In the genomic region with DNA sequence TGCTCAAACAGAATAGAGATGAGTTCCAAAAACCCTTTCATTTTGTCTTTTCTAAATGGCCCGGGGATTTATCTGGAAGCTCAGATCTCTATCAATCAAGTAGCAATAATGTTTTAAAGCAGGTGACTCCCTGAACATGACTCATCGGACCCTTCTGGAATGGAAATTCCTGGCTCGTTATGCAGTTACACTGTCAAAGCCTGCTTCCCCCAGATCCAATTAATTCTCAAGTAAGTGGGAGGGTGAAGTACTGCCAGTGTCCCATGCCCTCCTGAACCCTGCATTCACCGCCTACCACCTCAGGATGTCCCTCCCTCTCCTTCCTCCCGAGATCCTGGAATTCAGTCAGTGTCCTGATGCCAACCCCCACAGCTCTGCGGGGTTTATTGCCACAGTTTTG, we compare ENCODE assay signal across 13 mouse cellular contexts. TPM values are rescaled to one million over a fixed set of nuclear protein-coding genes. Genes with fewer than 3 reads are reported as not detected.
DNase-seq lines count a peak whose midpoint lies in the region; ATAC-seq lines count a peak whose summit lies in the region.
"Had no signal": no experiment of that assay in that cellular context is flagged by ENCODE, and none has a peak within 500 bp of the region (broad histone marks: within the 10 kb centered on the region; RNA-seq: fewer than 3 reads in every experiment).

No protein-coding gene starts in this region.

- H3K9me3 ChIP-seq in limb, embryonic 11.5 days (ENCODE audit: control insufficient read depth, low read length): no peaks in the 10 kb centered on the region
- no peaks in the 10 kb centered on the region for H3K9me3 ChIP-seq in limb, embryonic 10.5 days (replicated peaks)
- no peaks in the 10 kb centered on the region for H3K9me3 ChIP-seq in forebrain, embryonic 11.5 days (ENCODE audit: control insufficient read depth, low read length)
- no peaks in the 10 kb centered on the region for H3K9me3 ChIP-seq in kidney, embryonic 14.5 days (ENCODE audit: control insufficient read depth, low read length)
- no peaks in the 10 kb centered on the region for H3K9me3 ChIP-seq in midbrain, embryonic 15.5 days
- H3K9me3 ChIP-seq: liver, embryonic 13.5 days had no signal

- H3K4me3 ChIP-seq in limb, embryonic 11.5 days (ENCODE audit: low read depth, low read length): no peak overlapping the region
- no peak overlapping the region for H3K4me3 ChIP-seq in limb, embryonic 10.5 days
- no peak overlapping the region for H3K4me3 ChIP-seq in forebrain, embryonic 11.5 days (ENCODE audit: low read depth, low read length)
- H3K4me3 ChIP-seq in kidney, embryonic 14.5 days (ENCODE audit: low read length): no peak overlapping the region; the same call in 1 of the 2 replicates
- no peak overlapping the region for H3K4me3 ChIP-seq in midbrain, embryonic 15.5 days
- H3K4me3 ChIP-seq: erythroblast, embryonic 14.5 days; liver, embryonic 13.5 days had no signal

- H3K9ac ChIP-seq in limb, embryonic 11.5 days (ENCODE audit: low read length): no peak overlapping the region
- H3K9ac ChIP-seq in forebrain, embryonic 11.5 days (ENCODE audit: low read length): no peak overlapping the region
- no peak overlapping the region for H3K9ac ChIP-seq in kidney, embryonic 14.5 days (ENCODE audit: low read depth, low read length)
- no peak overlapping the region for H3K9ac ChIP-seq in midbrain, embryonic 15.5 days
- H3K9ac ChIP-seq: liver, embryonic 13.5 days had no signal

- no peak for DNase-seq in limb, embryonic 11.5 days (ENCODE audit: low spot score)
- DNase-seq in limb, embryonic 10.5 days (ENCODE audit: low spot score): no peak
- DNase-seq in forebrain, embryonic 11.5 days (ENCODE audit: low spot score): no peak
- no peak for DNase-seq in gastrocnemius, adult 18-20 months (ENCODE audit: low spot score)
- no peak for DNase-seq in left cerebral cortex, postnatal 25 days (ENCODE audit: low spot score in 2 of 2)
- no peak for DNase-seq in left cerebral cortex, adult 11 months (ENCODE audit: low spot score)
- DNase-seq: cerebellum, postnatal 14 days; liver, embryonic 13.5 days had no signal

- no peaks in the 10 kb centered on the region for H3K36me3 ChIP-seq in limb, embryonic 11.5 days (ENCODE audit: control insufficient read depth, insufficient read depth, low read length)
- no peaks in the 10 kb centered on the region for H3K36me3 ChIP-seq in limb, embryonic 10.5 days
- H3K36me3 ChIP-seq in forebrain, embryonic 11.5 days (ENCODE audit: control insufficient read depth, insufficient read depth, low read length): no peaks in the 10 kb centered on the region
- H3K36me3 ChIP-seq in kidney, embryonic 14.5 days (ENCODE audit: control insufficient read depth, insufficient read depth, low read length): no peaks in the 10 kb centered on the region
- no peaks in the 10 kb centered on the region for H3K36me3 ChIP-seq in midbrain, embryonic 15.5 days (replicated peaks)
- H3K36me3 ChIP-seq: liver, embryonic 13.5 days had no signal

- no peaks in the 10 kb centered on the region for H3K4me1 ChIP-seq in limb, embryonic 11.5 days (ENCODE audit: control insufficient read depth, insufficient read depth, low read length)
- peaks cover 11% of the 10 kb centered on the region for H3K4me1 ChIP-seq in limb, embryonic 10.5 days
- H3K4me1 ChIP-seq in forebrain, embryonic 11.5 days (replicated peaks; ENCODE audit: control insufficient read depth, insufficient read depth, low read length): peaks cover 8% of the 10 kb centered on the region; the same call in 1 of the 2 replicates
- peaks cover 22% of the 10 kb centered on the region for H3K4me1 ChIP-seq in kidney, embryonic 14.5 days (ENCODE audit: control insufficient read depth, insufficient read depth, low read length)
- peaks cover 10% of the 10 kb centered on the region for H3K4me1 ChIP-seq in midbrain, embryonic 15.5 days
- H3K4me1 ChIP-seq: liver, embryonic 13.5 days had no signal

- H3K4me2 ChIP-seq in limb, embryonic 11.5 days (ENCODE audit: low read depth, severe bottlenecking): no peak overlapping the region
- H3K4me2 ChIP-seq in forebrain, embryonic 11.5 days (ENCODE audit: low read depth, low read length, severe bottlenecking): no peak overlapping the region
- peak overlapping the region; percentile 5; the same call in 1 of the 2 replicates for H3K4me2 ChIP-seq in kidney, embryonic 14.5 days (replicated peaks; ENCODE audit: low read depth, low read length)
- peak overlapping the region; percentile 21; the same call in 1 of the 2 replicates for H3K4me2 ChIP-seq in midbrain, embryonic 15.5 days
- H3K4me2 ChIP-seq: heart, embryonic 11.5 days; liver, embryonic 13.5 days had no signal

- 34% methylated on average over 6 of the region's 6 CpGs for WGBS in limb, embryonic 11.5 days
- 37% methylated on average over 6 of the region's 6 CpGs for WGBS in limb, embryonic 10.5 days
- 18% methylated on average over 6 of the region's 6 CpGs for WGBS in forebrain, embryonic 11.5 days
- WGBS in kidney, embryonic 14.5 days: 6% methylated on average over 6 of the region's 6 CpGs
- 8% methylated on average over 6 of the region's 6 CpGs for WGBS in midbrain, embryonic 15.5 days

- intact Hi-C loops in left cerebral cortex, postnatal 25 days (cut with DNase I): no loop called here

- H3K27me3 ChIP-seq in limb, embryonic 11.5 days (ENCODE audit: control insufficient read depth, insufficient read depth, low read length): no peaks in the 10 kb centered on the region
- no peaks in the 10 kb centered on the region for H3K27me3 ChIP-seq in limb, embryonic 10.5 days (ENCODE audit: low read depth, poor library complexity, severe bottlenecking)
- no peaks in the 10 kb centered on the region for H3K27me3 ChIP-seq in forebrain, embryonic 11.5 days (ENCODE audit: control insufficient read depth, insufficient read depth, low read length)
- H3K27me3 ChIP-seq in kidney, embryonic 14.5 days (ENCODE audit: control insufficient read depth, insufficient read depth, low read length): no peaks in the 10 kb centered on the region
- H3K27me3 ChIP-seq in midbrain, embryonic 15.5 days (replicated peaks): no peaks in the 10 kb centered on the region
- H3K27me3 ChIP-seq: liver, embryonic 13.5 days had no signal

- no peak overlapping the region for H3K27ac ChIP-seq in limb, embryonic 11.5 days (replicated peaks; ENCODE audit: low read depth, low read length)
- H3K27ac ChIP-seq in limb, embryonic 10.5 days: no peak overlapping the region
- H3K27ac ChIP-seq in forebrain, embryonic 11.5 days (ENCODE audit: low read depth, low read length): no peak overlapping the region
- H3K27ac ChIP-seq in kidney, embryonic 14.5 days (ENCODE audit: low read depth, low read length): peak overlapping the region; percentile 59; the same call in 1 of the 2 replicates
- H3K27ac ChIP-seq in midbrain, embryonic 15.5 days: no peak overlapping the region
- H3K27ac ChIP-seq: hindbrain, postnatal 0 days; liver, embryonic 13.5 days had no signal

- ATAC-seq in limb, embryonic 11.5 days (ENCODE audit: insufficient number of reproducible peaks, low FRiP score, low TSS enrichment, low read depth): 0 out of 2 replicates have a peak, but pooled peaks have one; percentile 39
- ATAC-seq in forebrain, embryonic 11.5 days (replicated peaks; ENCODE audit: low FRiP score): peak; percentile 62
- peak; percentile 93 for ATAC-seq in kidney, embryonic 14.5 days (ENCODE audit: low FRiP score, low TSS enrichment)
- peak; percentile 50; the same call in 1 of the 2 replicates for ATAC-seq in midbrain, embryonic 15.5 days (replicated peaks)
- ATAC-seq: hindbrain, postnatal 0 days had no signal

RNA-seq across cellular contexts. Expression of gene Zfp385b, which starts 41.7 kb away (rescaled TPM):
- 0.64 and 1.2 TPM in 2 replicates for polyA plus RNA-seq in limb, embryonic 11.5 days (2014; fragmentation: Nextera tagmentation; extraction: Ambion mirVana)
- polyA plus RNA-seq in limb, embryonic 10.5 days (2016; fragmentation: Nextera tagmentation; extraction: Ambion mirVana): 0.43 and 0.71 TPM in 2 replicates
- 1.0 and 1.6 TPM in 2 replicates for polyA plus RNA-seq in forebrain, embryonic 11.5 days (2014; fragmentation: Nextera tagmentation; extraction: Ambion mirVana)
- 4.5 and 7.1 TPM in 2 replicates for polyA plus RNA-seq in kidney, embryonic 14.5 days (2014; fragmentation: Nextera tagmentation; extraction: Ambion mirVana)
- polyA plus RNA-seq in midbrain, embryonic 15.5 days (2015; fragmentation: Nextera tagmentation; extraction: Ambion mirVana): 10.9 and 13.2 TPM in 2 replicates
- 1 to 10 TPM; 5.5 to 6.8 TPM for total RNA-seq in gastrocnemius, adult 18-20 months (2021)
- 10 to 100 TPM; 46.6 to 56.4 TPM for total RNA-seq in left cerebral cortex, postnatal 25 days (2021)
- polyA plus RNA-seq: erythroblast, embryonic 14.5 days had no signal

Comparison
In these comparisons a context has a peak if more than half of its experiments do, and no peak if none do; other contexts are left out.
1. ATAC-seq: peak in every context shown above with its lines; median percentile 93 in kidney, embryonic 14.5 days; 62 in forebrain, embryonic 11.5 days; 50 in midbrain, embryonic 15.5 days; 39 in limb, embryonic 11.5 days.
2. H3K4me2 ChIP-seq: peak in kidney, embryonic 14.5 days (single experiment) and midbrain, embryonic 15.5 days (single experiment); none in limb, embryonic 11.5 days (single experiment) and forebrain, embryonic 11.5 days (single experiment).